Mouse (Mus musculus) mesoderm, embryonic 11.5 days (tissue): ENCODE measurements around the gene H2-Ob.
A peak's percentile ranks its signal among the peaks of the same experiment; 100 is the strongest.

Experiments used
- DNase-seq: peaks from one replicate; pipeline ENCODE4 v3.0.0-alpha.2; 2012; ENCODE audit warnings: low read depth, low spot score

Gene H2-Ob

GRCm38 (mm10) chr17:34238706-34239105 lies at the start of gene H2-Ob:
TSS of gene H2-Ob (plus strand) at chr17:34238903.
- DNase-seq = no peak

- no peak for DNase-seq
These were observed 49.7 kb upstream of the H2-Ob start for GRCm38 (mm10) chr17:34188986-34189385.

GRCm38 (mm10) chr17:34192852-34193251 lies 45.9 kb upstream of the H2-Ob start:
- peak; percentile 21 for DNase-seq

- no peak for DNase-seq
These were observed 45.2 kb upstream of the H2-Ob start for GRCm38 (mm10) chr17:34193468-34193867.

GRCm38 (mm10) chr17:34194723-34195122 lies 44.0 kb upstream of the H2-Ob start:
- DNase-seq = no peak

GRCm38 (mm10) chr17:34196491-34196890 lies 42.2 kb upstream of the H2-Ob start:
- no peak for DNase-seq

- DNase-seq = peak; percentile 80
These were observed 41.5 kb upstream of the H2-Ob start, which contains the start of gene Psmb8 for GRCm38 (mm10) chr17:34196941-34197894. TSS of gene Psmb8 (plus strand) at chr17:34197721.

GRCm38 (mm10) chr17:34197904-34198520 lies 40.7 kb upstream of the H2-Ob start:
- DNase-seq = no peak

GRCm38 (mm10) chr17:34198521-34198912 lies 40.2 kb upstream of the H2-Ob start:
- DNase-seq = no peak

- DNase-seq = no peak
These were observed 39.6 kb upstream of the H2-Ob start for GRCm38 (mm10) chr17:34199050-34199619.

- no peak for DNase-seq
These were observed 38.7 kb upstream of the H2-Ob start for GRCm38 (mm10) chr17:34200047-34200446.

GRCm38 (mm10) chr17:34200772-34201505 lies 37.8 kb upstream of the H2-Ob start:
- no peak for DNase-seq

GRCm38 (mm10) chr17:34201506-34202055 lies 37.1 kb upstream of the H2-Ob start:
- no peak for DNase-seq

- DNase-seq = no peak
These were observed 35.8 kb upstream of the H2-Ob start for GRCm38 (mm10) chr17:34202760-34203442.

GRCm38 (mm10) chr17:34203444-34203843 lies 35.3 kb upstream of the H2-Ob start, which contains the start of gene Tap2:
TSS of gene Tap2 (plus strand) at chr17:34203527.
- DNase-seq = no peak

GRCm38 (mm10) chr17:34204303-34205010 lies 34.2 kb upstream of the H2-Ob start:
- DNase-seq = peak; percentile 81

- no peak for DNase-seq
These were observed 33.5 kb upstream of the H2-Ob start for GRCm38 (mm10) chr17:34205021-34205745.

- no peak for DNase-seq
These were observed 32.9 kb upstream of the H2-Ob start for GRCm38 (mm10) chr17:34205746-34206176.

GRCm38 (mm10) chr17:34206731-34207130 lies 32.0 kb upstream of the H2-Ob start:
- DNase-seq = no peak
